Mouse (Mus musculus) stomach, postnatal 0 days (tissue): Measurements from ENCODE around the gene D17Wsu92e.

Experiments used
- CTCF ChIP-seq: IDR thresholded peaks from 2 replicates; pipeline ENCODE4 v1.5.1; 2016; ENCODE audit warnings: antibody characterized with exemption, low read depth, mild to moderate bottlenecking, moderate library complexity
- EP300 ChIP-seq: optimal IDR thresholded peaks from 2 replicates; pipeline ENCODE3; 2016; ENCODE audit warnings: antibody characterized with exemption

DNA sequence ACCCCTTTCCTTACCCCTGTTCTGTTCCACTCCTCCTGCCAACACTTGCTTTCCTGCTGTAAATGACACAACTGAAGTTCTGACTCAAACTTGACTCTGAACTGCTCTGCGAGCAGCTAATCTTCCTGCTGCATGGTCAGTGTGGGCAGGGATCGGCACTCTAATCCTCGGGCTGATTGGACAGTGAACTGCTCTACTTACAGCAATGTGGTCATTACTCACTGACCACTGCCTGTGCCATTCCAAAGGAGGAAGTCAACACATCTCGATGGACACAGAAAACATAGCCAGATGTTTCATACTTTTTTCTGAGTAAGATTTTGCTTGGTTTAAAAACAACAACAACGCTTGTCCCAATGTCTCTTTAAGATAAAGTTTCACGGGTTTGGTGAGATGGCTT, 55.4 kb downstream of the D17Wsu92e start:
- TF ChIP-seq CTCF = no peak
- no peak for TF ChIP-seq EP300
